Mouse (Mus musculus): ENCODE results near the gene Cacng4.

DNA sequence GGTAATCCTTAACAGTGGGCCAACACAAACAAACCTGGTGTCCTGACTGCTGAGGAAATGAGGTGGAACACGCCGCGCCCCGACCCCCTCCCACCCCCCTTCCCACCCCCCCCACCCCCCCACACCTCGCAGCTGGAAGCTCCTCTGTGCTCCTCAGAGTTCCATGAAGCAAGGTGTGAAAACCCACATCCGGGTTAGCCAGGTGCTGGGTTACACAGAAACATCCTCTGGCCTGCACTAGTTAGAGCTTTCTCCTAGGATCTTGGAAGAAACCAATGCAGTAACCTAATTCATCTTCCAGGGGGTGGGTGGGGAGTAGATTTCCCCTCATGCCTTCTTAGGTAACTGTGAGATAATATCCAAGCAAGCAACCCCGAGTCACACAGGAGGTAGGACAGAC lies 2.0 kb upstream of the Cacng4 start:
- TF ChIP-seq USF1 (IDR thresholded peaks at IDR 0.05; ENCODE audit: low read depth), result no peak
- TF ChIP-seq CTCF (IDR thresholded peaks at IDR 0.05; ENCODE audit: control insufficient read depth, insufficient read depth, insufficient read length), result no peak
- no peak for TF ChIP-seq MAX (IDR thresholded peaks at IDR 0.05)
- no peak for TF ChIP-seq CEBPB (IDR thresholded peaks at IDR 0.05; ENCODE audit: low read depth)
- no peak for TF ChIP-seq MYOG (IDR thresholded peaks at IDR 0.05; ENCODE audit: control insufficient read depth, extremely low read depth, insufficient read length)
- TF ChIP-seq MYOD1 (IDR thresholded peaks at IDR 0.05; ENCODE audit: control insufficient read depth, insufficient read length, low read depth), result no peak
- TF ChIP-seq FOSL1 (IDR thresholded peaks at IDR 0.05; ENCODE audit: insufficient read depth, low read length, poor library complexity, severe bottlenecking), result no peak

All from C2C12 (cell line).